Mouse (Mus musculus) liver, adult 2 months (tissue): ENCODE data around the gene Mettl3.

Experiments used
- CTCF ChIP-seq: fragments of 200-500 bp; IDR thresholded peaks from 2 replicates; pipeline ENCODE4 v1.5.1; 2011; ENCODE audit warnings: low read depth, low read length, control low read depth
- POLR2A ChIP-seq: fragments of 200-500 bp; IDR thresholded peaks from 2 replicates; pipeline ENCODE4 v1.6.1; 2011; ENCODE audit warnings: low read length, control low read depth; ENCODE audit not compliant: insufficient read depth; ENCODE audit errors: extremely low read depth

DNA sequence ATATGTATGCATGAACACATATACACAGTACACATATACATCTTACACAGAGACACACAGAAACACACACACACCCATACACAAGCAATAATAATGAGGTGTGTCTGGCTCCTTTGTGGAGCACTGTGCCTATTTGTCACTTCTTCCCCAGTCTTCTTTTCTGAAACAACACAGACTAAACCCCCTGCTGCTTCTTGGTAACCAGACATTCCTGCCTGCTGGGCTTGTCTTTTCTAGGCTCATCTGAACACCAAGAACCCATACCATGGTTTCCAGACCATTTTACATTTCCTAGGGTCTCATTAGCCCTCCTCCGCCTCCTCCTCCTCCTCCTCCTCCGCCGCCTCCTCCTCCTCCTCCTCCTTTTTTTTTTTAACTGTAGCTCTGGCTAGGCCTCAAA lies 27.2 kb upstream of the Mettl3 start:
- TF ChIP-seq CTCF (no peak), POLR2A (no peak)
